Mouse (Mus musculus): ENCODE measurements at regions not wholly inside any gene's neighbourhood (a gene's known extent, or its start where the extent isn't known, plus 50 kb on each side); places are given as distances from the start of the nearest gene placed in this dataset.

DNA sequence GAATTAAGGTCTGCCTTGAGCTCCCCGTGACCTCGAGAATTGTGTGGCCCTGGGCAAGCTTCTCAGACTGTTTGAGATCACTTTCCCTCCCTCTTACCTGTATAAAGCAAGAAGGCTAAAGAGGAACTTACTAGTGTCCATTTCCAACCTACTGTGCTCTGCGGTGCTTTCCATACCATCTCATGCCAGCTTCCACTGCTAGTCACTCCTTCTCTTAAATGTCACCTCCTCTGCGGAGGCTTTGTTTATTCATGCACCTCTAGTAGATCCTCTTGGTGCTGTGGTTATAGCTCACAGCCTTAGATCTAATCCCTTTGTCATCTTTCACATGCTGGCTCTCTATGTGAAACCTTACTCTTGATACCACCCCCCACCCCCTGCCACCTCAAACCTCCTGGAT, 2310.3 kb upstream of the Lrrc6 start:
- in situ Hi-C loops (cut with MboI, MseI), result no loop called here

DNA sequence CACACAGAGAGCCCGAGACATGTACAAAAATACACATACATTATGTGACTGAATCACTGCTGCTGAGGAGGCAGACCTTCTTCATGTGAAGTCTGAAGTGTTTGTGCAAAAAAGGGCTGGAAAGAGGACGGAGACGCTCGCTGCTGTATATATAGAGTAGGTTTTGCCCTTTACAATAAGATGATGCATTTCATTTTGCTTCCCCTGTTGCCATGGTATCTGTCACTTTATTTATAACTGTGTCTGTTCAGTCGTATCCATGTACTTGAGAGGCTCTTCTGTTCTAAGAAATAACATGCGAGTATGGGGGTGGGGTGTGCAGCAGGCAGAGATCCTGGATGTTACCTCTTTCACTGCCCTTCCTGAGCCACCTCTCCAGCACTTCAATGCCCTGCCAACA, 2309.9 kb upstream of the Lrrc6 start:
- in situ Hi-C loops (cut with MboI, MseI), result no loop called here

DNA sequence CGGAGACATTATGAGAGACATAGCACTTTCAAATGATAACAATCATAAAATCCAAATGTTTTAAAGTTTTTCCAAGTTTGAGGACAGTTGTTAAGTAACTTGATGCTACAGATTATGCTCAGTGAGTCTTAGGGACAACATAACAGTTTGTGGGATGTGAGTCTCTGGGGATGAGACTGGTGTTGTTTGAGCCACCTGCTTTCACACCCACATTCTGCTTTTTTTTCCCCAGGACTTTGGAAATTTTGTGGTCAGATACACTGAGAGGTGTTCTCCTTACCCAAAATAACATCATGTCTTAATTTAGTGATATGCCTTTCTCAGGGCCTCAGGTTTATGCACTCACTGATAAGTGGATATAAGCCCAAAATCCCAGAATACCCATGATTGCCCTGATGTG, 2307.5 kb upstream of the Lrrc6 start:
- in situ Hi-C loops (cut with MboI, MseI), result no loop called here

DNA sequence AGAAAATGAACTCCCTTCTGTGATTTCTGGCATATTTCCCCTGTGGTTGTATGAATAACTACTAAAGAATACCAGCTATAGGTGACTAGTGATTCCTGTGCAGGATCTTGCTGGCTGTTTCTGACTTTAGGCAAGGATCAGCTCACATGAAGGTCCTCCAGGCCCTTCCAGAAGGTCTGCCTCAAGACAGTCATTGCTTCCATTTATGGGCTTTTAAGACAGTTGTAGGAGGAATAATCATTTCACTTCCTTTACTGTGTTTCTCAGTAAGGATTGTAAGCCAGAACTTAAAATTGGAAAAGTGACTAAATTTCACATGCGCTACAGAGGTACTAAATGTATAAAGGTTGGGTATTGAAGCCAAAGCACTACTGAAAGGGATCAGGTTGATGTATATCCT, 2303.5 kb upstream of the Lrrc6 start:
- in situ Hi-C loops (cut with MboI, MseI), result no loop called here

DNA sequence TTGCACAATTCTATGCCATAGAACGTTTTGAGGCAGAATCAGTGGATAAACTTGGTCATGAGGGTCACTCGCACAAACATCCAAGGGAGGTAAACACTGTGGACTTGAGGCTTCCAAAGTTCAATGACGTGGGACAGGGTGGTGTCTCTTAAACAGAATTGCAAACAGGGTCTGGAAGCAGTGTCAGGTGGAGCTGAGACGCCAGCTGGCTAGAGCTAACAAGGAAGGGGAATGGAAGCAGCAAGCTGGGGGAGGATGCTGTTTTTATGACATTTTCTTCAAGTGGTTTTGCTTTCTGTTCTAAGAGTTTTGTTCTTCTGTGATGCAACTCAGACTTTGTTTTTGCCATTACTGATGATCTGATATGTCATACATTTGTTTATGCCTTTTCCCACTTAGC, 2301.1 kb upstream of the Lrrc6 start:
- in situ Hi-C loops (cut with MboI, MseI), result no loop called here

DNA sequence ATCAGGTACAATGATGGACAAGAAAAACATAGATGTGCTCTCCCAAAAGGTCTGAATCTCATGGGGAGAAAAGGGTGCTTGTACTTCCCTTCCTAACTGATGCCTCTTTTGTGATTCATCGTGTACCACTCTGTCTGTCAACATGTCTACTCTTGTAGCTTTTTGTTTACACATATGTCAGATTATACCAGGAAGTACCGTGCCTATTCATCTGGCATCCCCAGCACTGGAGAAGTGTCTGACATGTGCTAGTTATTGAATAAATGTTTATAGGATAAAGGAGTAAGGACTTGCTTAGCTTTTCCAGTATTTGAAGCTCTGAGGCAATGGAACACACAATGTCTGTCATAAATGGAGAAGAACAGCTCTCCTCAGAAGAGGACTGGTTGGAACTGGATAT, 2296.7 kb upstream of the Lrrc6 start:
- in situ Hi-C loops (cut with MboI, MseI), result no loop called here

DNA sequence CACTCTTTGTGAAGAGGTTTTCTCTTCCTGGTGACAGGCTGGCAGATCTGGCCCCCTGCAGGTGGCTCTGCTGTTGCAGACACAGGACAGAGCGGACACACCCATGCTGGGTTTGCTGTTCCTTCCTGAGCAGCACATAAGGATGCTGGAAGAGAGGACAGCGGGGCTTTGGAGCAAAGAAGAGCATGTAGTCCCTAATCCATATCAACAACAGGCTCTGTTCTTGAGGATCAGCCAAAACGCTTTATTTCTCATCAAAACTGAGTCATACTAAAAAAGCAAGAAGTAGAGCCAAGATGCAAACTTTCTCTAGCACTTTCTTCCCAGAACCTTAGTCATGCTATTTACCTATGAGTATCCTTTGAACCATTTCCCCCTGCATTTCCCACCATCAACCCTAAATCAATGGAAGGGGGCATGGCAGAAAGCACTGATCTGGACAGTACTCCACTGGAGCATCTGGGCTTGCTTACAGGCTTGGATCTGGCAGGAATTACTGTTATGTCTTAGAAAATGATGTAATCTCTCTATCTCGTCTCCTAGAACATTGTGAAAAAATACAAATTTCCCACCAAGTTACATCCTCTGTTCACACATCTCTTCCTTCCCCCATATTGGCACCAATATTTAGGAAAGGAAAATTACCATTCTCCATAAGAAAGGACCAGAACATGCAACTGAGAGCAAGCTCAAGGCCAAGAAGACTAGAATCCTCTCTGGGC, 2294.7 kb upstream of the Lrrc6 start:
- in situ Hi-C loops (cut with MboI, MseI), result no loop called here

DNA sequence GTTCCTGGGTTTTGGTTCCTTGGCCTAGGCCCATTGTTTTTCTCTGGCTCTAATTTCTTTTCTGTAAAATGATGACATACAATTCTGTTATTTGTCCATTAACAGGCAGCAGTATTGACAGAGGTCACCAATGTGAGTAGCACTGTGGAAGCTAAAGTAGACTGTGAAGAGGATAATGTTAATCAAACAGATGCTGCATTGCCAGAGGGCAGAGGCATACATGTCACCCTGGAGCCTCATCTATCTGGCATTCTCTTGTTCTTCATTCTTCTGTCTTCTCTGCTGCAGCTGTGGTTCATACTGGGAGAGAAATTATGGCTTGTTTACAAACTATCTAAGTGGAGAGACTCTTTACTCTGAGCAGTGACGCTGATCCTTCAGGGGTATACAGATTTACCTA, 2259.2 kb upstream of the Lrrc6 start:
- in situ Hi-C loops (cut with MboI, MseI), result no loop called here

DNA sequence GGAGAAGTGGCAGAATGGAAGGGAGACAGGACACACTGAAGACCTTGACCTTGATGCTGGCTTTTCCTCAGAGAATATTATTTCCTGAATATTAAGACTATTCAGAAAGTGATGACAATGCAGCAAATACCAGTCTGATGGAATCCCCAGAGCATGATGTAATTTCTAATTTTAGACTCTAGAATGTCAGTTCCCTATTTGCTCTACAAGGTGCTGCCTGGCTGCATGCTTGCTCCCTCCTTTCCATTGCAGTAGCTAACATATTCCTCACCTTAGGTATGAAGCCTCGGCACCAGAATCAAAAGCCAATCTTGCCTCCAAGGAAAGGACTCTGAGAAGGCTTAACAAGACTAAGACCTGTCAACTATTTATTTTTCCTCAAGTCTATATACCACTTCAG, 2254.5 kb upstream of the Lrrc6 start:
- in situ Hi-C loops (cut with MboI, MseI), result no loop called here

DNA sequence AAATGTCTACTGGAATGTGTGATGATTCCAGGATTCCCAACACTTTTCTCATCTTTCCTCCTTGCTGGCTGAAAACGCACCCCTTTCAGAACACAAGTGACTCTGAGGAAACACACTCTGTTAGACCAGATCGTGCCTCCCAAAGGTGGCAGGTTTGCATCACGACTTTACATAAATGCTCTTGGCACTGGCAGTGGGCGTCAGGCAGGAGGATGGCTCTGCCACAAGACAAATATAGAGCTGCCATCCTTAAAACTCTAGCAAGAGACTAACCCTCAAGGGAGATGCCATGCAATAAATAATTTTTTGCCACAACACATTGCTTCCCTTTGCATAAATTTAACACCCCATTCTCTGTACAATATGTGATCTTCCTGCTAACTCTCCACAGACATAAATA, 2254.1 kb upstream of the Lrrc6 start:
- in situ Hi-C loops (cut with MboI, MseI), result no loop called here

DNA sequence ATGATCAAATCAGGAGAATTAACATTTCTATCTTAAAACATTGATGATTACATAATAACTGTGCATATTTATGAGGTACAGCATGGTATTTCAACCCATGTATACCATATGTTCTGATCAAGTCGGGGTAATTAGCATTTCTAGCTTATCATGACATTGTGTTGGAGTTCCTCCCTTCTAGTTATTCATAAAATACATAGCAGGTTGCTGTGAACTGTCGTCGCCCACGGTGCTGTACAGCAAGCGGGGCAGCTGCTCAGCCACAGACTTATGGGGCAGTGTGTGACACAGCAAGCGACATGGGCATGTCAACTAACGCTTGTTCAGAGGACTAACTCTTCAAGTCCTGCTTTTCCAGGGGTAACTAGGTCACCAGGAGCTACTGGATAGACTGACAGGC, 2238.6 kb upstream of the Lrrc6 start:
- in situ Hi-C loops (cut with MboI, MseI), result no loop called here

DNA sequence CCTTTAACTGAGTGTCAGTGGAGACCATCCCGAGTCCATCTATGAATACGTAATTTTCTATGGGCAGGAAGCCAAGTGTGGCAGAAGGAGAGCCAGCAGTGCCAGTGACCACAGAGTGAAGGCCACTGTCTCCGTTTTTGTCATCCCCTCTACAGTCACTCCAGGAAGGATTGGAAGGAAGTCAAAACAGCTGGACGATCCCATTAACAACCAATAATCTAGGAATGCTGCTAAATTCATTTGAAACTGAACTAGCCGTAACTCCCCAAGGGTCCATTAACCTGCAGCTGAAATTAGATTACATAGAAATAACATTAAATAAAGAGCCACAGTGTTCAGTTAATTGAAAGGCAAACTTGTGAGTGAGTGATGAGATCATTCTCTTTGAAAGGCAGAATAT, 2220.5 kb upstream of the Lrrc6 start:
- in situ Hi-C loops (cut with MboI, MseI), result no loop called here

DNA sequence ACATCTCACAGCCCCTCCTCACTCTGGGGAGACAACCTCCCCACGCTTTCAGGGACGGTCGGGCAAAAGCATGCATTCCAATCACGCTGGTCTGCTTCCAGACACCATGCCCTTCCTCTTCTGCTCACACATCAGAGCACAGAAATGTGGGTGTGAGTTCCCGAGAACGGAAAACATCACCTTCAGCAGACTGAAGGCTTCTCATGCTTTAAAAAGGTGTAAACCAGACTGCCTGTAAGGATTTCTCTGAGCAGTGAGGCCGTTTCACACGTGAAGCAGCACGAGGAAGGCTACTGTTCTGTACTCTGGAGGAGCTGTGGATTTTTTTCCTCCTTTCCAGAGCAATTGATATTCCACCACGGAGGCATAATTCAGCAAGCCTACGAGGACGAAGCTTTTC, 2218.8 kb upstream of the Lrrc6 start:
- in situ Hi-C loops (cut with MboI, MseI), result no loop called here

DNA sequence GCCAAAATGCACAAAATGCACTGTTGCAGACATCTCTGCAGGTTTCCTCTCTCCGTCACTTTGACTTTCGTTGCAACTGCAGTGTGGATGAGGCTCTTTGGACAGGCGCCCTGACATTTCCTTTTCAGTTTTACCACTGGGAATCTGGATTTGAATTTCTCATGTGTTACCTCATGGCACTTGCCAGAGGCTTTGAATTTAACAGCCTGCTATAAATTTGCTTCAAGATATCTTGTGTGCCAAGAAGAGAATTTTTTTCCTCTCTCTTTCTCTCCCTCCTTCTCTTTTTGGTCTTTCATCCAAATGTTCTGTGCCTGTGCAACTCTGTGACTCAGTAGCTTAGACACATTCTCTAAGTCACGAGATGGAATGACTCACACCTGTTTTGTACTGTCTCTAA, 2213.6 kb upstream of the Lrrc6 start:
- in situ Hi-C loops (cut with MboI, MseI), result no loop called here

DNA sequence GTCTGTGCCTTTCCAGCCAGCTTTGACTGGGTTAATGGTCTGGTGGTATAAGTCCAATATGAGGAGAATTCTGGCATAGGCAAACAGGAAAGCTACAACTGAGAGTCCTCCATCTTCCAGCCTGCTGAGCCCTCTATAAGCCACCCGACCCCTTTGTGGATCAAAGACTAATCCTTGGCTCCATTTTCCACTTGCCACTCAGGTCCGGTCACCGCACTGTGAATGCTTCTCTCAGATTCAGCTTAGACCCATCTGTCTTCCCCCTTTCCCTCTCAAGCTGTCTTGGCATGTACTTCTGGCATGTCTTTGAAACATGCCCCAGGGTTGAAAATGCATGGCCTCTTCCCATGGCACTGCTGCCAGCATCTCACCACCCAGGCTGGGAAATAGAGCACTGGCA, 2206.6 kb upstream of the Lrrc6 start:
- in situ Hi-C loops (cut with MboI, MseI), result no loop called here

DNA sequence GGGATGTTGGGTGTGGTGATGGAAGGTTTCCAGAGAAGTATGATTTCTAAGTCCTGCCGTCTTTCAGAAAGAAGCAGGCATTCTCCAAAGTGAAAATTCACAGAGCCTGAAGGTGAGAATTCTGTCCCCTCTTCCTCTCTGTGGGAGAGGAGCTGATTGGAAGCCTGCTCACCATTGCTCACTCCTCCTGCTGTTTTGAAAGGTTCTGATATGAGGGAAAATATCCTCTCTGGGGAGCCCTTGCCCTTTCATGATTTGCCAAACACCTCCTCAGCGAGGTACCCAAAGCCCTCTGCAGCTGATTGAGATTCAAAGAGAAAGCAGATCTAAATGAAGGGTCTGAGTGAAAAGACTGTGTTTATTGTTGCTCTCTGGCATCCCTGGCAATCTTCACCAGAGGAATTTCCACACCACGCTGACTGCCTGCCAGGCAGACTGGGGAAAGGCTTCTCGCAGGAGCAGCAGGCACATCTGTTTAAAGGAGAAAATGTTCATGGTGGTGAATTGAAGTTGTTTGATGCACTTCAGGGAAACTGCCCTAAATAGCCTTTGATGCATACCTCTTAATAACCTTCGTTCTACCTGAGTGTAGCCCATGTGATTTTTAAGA, 2194.4 kb upstream of the Lrrc6 start:
- in situ Hi-C loops (cut with MboI, MseI), result no loop called here

DNA sequence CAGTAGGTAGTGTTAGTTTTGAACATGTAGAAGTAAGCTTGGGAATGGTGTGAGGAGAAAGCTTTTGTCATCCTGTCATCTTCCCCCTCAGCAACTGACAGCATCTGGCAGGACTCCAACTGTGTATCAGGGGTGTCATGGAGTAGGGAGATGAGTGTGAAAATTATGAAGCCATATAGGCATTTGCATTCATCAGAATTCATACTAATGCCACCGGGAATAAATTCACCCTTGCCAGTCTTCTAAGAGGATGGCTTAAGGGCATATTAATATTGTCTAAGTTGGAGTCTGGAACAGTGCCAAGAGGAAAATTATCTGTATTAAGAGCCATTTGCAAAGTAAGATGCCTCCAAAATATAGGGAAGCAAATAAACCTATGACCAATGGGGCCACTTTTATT, 2166.8 kb upstream of the Lrrc6 start:
- in situ Hi-C loops (cut with MboI, MseI), result no loop called here

DNA sequence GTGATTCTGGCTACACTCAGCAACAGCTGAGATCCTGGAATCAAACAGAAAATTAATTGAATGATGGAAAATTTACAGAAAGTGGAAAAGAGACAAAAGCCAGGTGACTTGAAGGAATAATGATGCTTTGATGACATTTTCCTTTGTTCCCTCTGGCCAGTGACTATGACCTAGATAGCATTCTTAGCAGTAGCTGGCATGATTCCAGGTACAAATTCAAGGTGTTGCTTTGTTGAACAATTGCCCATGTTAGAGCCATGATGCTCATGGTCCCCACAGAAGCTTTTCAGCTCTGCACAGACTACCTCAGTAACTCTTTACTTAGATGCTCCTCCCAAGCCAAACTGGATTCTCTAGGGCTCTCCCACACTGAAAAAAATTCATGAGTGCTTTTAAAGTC, 2164.6 kb upstream of the Lrrc6 start:
- in situ Hi-C loops (cut with MboI, MseI), result no loop called here

DNA sequence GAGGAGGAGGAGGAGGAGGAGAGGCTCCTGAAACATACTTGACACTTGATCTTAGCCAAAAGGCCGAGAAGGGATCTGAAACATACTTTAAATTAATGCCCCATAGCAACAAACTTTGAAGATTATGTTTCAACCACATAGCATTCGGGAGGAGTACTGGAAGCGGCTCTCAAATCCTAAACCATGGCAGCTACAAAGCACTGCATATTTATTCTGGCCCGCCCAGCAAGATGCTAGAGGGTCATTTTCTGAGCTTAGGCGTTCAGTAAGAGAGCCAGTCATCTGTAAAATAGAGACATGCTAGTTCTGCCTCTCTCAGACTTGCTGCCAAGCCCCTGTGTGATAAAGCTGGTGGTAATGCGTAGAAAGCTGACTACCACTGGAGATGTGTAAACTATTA, 2156.0 kb upstream of the Lrrc6 start:
- in situ Hi-C loops (cut with MboI, MseI), result no loop called here

DNA sequence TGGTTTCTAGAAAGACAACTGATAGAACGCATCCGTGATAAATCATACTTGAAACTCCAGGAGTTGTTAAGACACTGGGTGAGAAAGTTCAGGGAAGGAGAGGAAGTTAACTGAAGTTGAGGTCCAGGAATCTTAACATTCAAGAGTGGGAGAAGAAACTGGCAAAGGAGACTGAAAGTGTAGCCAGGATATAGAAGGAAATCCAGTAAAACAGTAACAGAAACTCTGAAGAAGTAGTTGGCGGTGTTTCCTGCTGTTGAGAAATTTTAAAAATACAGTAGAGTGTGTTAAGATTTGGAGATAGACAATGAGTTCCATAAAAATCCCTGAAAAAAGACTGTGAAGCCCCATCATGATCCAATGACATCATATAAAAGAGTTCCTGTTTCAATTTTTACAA, 2154.3 kb upstream of the Lrrc6 start:
- in situ Hi-C loops (cut with MboI, MseI), result no loop called here

DNA sequence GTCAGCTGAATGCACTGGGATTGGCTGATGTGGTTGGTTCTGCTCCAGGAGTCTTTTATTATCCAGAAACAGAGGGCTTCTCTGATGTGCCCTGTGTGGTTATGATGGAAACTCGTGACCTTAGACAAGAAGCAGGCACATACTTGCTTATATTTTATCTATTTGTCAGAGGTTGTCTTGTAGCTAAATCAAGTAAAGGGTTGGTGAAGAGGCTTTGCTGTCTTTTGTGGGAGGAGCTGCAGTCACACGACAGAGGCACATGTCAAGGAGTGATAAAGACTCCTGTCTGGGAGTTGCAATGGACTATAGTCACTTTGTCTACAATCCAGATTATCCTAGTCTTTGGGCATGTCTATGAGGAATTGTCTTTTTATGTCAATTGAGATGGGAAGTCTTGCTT, 2149.9 kb upstream of the Lrrc6 start:
- in situ Hi-C loops (cut with MboI, MseI), result loop anchor here in 1 of 2 experiments (5.0 kb wide), 1 partner anchor 98 kb away; no protein-coding TSS in a partner anchor

DNA sequence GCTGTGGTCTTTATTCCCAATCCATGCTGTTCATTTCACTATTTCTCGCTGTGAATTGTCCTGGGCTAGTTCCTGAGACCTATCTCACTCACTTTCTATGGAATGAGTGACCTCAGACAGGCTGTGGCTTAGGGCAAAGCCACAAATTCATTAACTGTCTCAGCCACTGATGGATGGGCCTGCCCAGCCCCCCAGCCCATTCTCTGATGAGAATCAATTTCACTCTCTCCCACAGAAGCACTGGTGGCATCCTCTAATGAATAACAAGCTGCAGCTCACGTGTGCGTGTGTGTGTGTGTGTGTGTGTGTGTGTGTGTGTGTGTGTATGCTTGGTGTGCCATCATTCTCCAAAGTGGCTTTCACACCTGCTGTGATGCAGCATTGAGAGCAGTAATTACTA, 2149.3 kb upstream of the Lrrc6 start:
- in situ Hi-C loops (cut with MboI, MseI), result loop anchor here in 1 of 2 experiments (5.0 kb wide), 1 partner anchor 98 kb away; no protein-coding TSS in a partner anchor

DNA sequence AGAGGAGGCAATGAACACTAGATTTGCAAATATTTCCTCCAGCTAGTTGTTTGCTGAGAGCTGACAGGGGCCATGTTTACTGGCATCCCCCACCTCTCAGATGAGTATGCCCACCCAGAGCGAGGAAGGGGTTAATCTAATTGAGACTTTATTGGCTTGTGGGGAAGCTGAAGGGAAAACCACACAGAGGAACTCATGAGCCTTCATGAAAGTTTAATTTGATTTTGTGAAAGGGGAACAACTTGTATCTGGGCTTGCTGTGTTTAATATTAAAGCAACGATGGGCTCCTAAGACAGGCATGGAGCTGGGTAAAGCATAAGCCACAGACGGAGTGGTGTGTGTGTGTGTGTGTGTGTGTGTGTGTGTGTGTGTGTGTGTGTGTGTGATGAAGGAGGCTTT, 2146.2 kb upstream of the Lrrc6 start:
- in situ Hi-C loops (cut with MboI, MseI), result no loop called here

DNA sequence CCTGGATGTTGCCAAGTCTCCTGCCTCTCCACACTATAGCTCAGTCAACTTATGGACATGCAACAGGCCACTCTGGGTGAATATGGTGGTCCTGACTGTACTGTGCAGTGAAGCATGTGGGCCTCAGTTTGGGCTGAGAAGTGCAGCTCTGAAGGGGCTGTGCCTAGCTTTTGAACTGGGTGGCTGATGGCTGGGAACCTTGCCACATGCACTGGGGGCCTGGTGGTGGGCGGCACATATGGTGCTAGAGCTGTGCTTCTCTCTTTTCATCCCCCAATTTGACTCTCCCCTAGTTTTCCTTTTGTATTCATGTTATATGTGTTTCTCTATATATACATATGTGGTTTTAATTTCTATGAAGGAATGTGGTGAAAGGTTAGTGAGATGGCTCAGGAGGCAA, 2144.2 kb upstream of the Lrrc6 start:
- in situ Hi-C loops (cut with MboI, MseI), result no loop called here

All from T-helper 17 cell (primary cell).